Mouse (Mus musculus): Measurements from ENCODE around the gene Ak5.

Ak5 gene

GRCm38 (mm10) chr3:152564516-152565113 lies 103.5 kb downstream of the Ak5 start:
- no peak for DNase-seq

DNA sequence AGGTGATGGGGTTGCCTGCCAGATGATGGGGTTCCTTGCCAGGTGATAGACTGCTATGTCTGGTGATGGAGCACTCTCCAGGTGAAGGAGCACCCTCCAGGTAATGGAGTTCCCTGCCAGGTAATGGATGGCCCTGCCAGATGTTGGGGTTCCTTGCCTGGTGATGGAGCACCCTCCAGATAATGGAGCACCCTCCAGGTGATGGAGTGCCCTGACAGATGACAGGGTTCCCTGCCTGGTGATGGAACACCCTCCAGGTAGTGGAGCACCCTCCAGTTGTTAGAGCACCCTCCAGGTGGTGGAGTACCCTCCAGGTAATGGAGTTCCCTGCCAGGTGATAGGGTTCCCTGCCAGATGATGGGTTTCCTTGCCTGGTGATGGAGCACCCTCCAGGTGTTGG lies 104.3 kb downstream of the Ak5 start:
- DNase-seq: no peak

GRCm38 (mm10) chr3:152561708-152562107 lies 106.5 kb downstream of the Ak5 start:
- DNase-seq: no peak

DNA sequence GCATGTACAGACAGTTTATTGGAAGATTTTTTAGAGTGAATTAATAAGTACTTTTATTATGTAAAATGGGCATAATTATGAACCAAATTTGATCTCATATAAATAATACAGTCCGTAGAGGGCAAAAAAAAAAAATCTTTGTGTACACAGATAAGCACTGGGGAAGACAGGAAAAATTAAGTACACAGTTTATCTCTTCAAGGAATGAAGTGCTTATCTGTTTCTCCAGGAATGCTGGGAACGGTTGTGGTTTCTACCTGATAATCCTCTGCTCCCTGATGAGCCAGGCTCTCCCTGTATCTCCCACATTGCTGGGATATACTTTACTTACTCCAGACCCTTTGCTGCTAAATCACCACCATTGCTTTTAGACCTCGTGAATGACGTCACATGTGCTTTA lies 108.9 kb downstream of the Ak5 start:
- DNase-seq: no peak

- DNase-seq: no peak
Observed at GRCm38 (mm10) chr3:152558106-152558505, 110.1 kb downstream of the Ak5 start.

DNA sequence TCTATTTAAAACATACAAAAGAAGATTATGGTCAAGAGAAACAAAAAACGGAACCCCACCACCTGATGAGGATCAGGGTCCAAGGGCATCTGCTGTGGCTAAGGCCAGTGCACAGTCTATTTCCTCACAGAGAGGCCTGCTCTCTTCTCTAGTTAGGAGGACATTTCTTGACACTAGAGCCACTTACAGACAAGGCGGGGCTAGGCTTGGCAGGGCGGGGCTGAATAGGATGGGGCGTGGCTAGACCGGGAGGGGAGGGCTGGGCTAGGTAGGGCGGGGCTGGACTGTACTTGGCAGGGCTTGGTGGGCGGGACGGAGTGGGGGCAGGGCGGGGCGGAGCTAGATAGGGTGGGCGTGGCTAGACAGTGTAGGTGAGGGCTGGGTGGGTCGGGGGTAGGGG lies 110.5 kb downstream of the Ak5 start:
- no peak for DNase-seq

DNA sequence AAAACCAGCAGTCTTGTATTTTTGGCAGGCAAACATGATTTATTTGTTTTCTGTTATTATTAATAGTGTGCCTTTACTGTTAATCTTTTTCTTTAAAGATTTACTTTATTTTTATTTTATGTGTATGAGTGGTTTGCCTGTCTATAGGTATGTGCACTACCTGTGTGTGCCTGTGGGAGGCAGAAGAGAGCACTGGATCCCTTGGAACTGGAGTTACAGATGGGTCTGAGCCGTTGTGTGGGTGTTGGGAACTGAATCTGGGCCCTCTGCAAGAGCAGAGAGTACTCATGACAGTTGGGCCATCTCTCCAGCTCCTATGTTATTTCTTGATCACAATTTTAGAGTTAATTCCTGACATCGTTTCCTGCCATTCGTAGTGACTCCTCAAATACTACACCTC lies 111.2 kb downstream of the Ak5 start:
- DNase-seq: no peak

- no peak for DNase-seq
Observed at GRCm38 (mm10) chr3:152556435-152556834, 111.7 kb downstream of the Ak5 start.

- DNase-seq: no peak
Observed at GRCm38 (mm10) chr3:152555216-152555615, 112.9 kb downstream of the Ak5 start.

DNA sequence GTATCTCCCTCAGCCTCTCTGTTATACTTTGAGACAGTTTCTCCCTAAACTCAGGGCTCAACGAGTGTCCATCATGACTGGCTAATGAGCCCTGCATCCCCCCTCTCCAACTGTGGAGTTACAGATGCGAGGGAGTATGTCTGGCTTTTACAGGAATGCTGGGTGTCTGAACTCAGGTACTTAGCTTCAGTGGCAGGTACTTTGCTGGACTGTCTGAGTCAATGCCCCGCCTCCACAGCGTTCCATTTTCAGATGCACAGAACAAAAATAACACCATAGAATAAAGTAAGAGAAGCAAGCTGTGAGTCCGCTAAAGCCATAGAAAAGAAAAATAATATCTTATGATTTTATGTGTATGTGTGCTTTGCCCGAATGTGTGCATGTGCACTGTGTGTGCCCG lies 113.8 kb downstream of the Ak5 start:
- no peak for DNase-seq

DNA sequence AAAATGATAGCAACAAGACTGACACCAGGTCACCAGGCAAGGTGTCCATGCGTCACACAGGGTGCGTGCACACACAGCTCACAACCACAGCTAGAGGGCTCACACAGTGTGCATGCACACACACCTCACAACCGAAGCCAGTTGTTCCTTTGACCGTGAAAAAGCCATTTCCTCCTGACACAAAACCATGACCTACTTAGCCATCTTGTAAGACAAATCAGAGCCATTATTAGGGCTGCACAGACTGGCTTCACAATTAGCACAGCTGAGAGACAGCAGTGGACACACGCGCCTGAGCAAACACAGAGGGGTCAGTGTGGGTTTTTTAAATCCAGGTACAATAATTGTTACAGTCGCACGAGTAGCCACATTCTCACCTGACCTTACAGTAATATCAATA lies 115.5 kb downstream of the Ak5 start:
- DNase-seq: no peak

GRCm38 (mm10) chr3:152550528-152551115 lies 117.5 kb downstream of the Ak5 start:
- DNase-seq: no peak

GRCm38 (mm10) chr3:152550031-152550430 lies 118.1 kb downstream of the Ak5 start:
- no peak for DNase-seq

DNA sequence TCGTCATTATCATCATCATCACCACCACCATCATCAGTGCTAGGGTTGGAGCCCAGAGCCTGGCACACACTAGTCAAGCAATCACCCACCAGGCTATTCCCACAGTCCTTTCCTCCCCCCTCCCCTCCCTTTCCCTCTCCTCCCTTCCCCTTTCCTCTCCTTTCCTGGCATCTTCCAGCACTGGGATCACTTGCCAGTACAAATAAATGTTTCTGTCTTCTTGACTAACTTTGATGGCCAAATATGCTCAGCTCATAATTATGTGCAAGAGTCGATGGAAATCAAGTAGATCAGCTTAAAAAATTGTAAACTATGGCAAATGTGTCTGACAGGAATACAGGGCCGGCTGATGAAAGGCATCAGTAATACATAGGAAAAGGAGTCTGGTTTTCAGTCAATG lies 123.2 kb downstream of the Ak5 start:
- no peak for DNase-seq

GRCm38 (mm10) chr3:152542298-152542697 lies 125.9 kb downstream of the Ak5 start:
- DNase-seq: no peak

- DNase-seq: no peak
Observed at GRCm38 (mm10) chr3:152530344-152530743, 137.8 kb downstream of the Ak5 start.

GRCm38 (mm10) chr3:152529058-152529972 lies 138.8 kb downstream of the Ak5 start:
- DNase-seq: no peak

DNA sequence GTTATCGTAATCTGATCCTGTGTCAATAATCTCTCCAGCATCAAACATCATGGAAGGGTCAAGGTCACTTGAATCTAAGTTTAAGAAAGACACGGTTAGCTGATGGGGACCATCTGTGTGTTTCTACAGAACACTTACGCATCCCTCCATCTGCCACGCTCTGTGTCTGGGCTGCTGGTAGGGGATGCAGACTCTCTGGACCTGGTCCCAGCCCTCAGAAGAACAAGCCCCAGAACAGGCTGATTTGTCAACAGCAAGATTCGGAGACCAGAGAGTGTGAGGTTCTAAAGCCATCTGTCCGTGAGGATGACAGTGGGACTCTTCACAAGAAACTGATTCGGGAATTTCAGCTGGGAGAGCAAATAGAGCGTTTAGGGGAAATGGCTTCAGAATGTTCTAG lies 141.4 kb downstream of the Ak5 start:
- DNase-seq: no peak

DNA sequence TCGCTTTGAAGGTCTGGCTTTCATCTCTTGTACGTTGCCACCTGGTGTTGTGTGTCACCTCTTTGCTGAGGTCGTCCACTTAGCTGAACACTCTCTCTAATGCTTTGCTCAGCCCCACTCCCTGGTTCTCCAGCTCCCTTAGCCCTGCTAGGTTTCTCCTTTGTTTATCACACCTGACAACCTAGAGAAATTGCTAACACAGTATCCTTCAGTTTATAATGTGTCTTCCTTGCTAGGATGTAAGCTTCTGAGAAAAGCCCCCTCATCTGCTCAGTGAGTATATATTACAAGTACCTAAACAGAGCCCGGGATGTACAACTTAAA lies 144.9 kb downstream of the Ak5 start:
- DNase-seq: no peak

- DNase-seq: no peak
Observed at GRCm38 (mm10) chr3:152522634-152523314, 145.4 kb downstream of the Ak5 start.

- no peak for DNase-seq
Observed at GRCm38 (mm10) chr3:152521054-152521453, 147.1 kb downstream of the Ak5 start.

- no peak for DNase-seq
Observed at GRCm38 (mm10) chr3:152520074-152520473, 148.1 kb downstream of the Ak5 start.

- DNase-seq: no peak
Observed at GRCm38 (mm10) chr3:152519556-152519955, 148.6 kb downstream of the Ak5 start.

DNA sequence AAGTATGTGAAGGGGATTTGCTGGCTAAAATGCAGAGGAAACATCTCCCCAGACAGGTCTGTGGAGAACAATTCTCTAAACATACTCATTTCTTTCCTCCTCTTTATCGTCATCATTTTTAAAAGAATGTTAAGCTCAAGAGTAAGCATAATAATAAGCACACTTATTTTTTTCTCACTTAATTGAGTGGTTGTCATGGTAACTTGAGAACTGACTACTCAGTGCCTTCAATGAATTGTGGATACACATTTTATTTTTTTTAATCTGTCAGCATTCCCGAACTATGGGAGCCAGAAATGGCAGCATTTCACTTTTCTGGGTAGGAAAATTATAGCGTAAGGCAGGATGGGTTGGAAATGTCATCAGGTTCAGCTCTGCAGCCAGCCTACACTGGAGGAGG lies 151.6 kb downstream of the Ak5 start:
- no peak for DNase-seq
